Mouse (Mus musculus) heart, embryonic 12.5 days (tissue): Measurements from ENCODE around the gene Pxdc1. TPM values are rescaled to one million over a fixed set of nuclear protein-coding genes. Genes with fewer than 3 reads are reported as not detected.
A peak's percentile ranks its signal among the peaks of the same experiment; 100 is the strongest.

ENCODE experiments used
- ATAC-seq: fragments of 200-750 bp; cut with Nextera tagmentation; 2 replicates; pipeline ENCODE4 v1.8.0; 2017; ENCODE audit warnings: moderate TSS enrichment, moderate library complexity; ENCODE audit not compliant: insufficient number of reproducible peaks, low FRiP score
- H3K27ac ChIP-seq: fragments of 300-500 bp; sonication (generic); 2 replicates; pipeline ENCODE4 v1.5.1; 2016; ENCODE audit warnings: mild to moderate bottlenecking, moderate library complexity; ENCODE audit not compliant: poor library complexity, severe bottlenecking
- H3K27me3 ChIP-seq: fragments of 300-500 bp; sonication (generic); replicated peaks from 2 replicates; pipeline ENCODE4 v1.6.1; 2016; ENCODE audit warnings: mild to moderate bottlenecking, moderate library complexity
- H3K36me3 ChIP-seq: fragments of 300-500 bp; sonication (generic); 2 replicates; pipeline ENCODE4 v1.6.1; 2016; ENCODE audit warnings: mild to moderate bottlenecking, moderate library complexity
- H3K4me1 ChIP-seq: fragments of 300-500 bp; sonication (generic); replicated peaks from 2 replicates; pipeline ENCODE4 v1.6.1; 2016; ENCODE audit warnings: mild to moderate bottlenecking
- H3K4me2 ChIP-seq: fragments of 300-500 bp; sonication (generic); 2 replicates; pipeline ENCODE4 v1.6.1; 2016; ENCODE audit warnings: mild to moderate bottlenecking, moderate library complexity
- H3K4me3 ChIP-seq: fragments of 300-500 bp; sonication (generic); 2 replicates; pipeline ENCODE4 v1.5.1; 2016; ENCODE audit warnings: mild to moderate bottlenecking
- H3K9ac ChIP-seq: fragments of 300-500 bp; sonication (generic); 2 replicates; pipeline ENCODE4 v1.6.1; 2016; ENCODE audit warnings: mild to moderate bottlenecking, moderate library complexity
- H3K9me3 ChIP-seq: fragments of 300-500 bp; sonication (generic); replicated peaks from 2 replicates; pipeline ENCODE4 v1.6.1; 2016; ENCODE audit warnings: mild to moderate bottlenecking, moderate library complexity
- WGBS: fragments of 180-500 bp; shearing (Covaris S2); methylation state at CpG from one replicate; pipeline ENCODE4 v1.1.7; 2016; 5-methylcytosine and 5-hydroxymethylcytosine counted together
- polyA plus RNA-seq: library from polyadenylated mRNA; unstranded; fragments of >200 nt; fragmentation: Nextera tagmentation; extraction: Ambion mirVana; gene quantifications from 2 replicates; pipeline ENCODE4 v1.2.1, GENCODE M21; 2016

Pxdc1 gene
- polyA plus RNA-seq, 1 experiment from 2014 or later, result 23.8 TPM

GRCm38 (mm10) chr13:34673354-34673753 is 20.1 kb upstream of the Pxdc1 start:
- ATAC-seq, result no peak
- no peaks in the 10 kb centered on the region for H3K36me3 ChIP-seq

GRCm38 (mm10) chr13:34669919-34670865 is 16.9 kb upstream of the Pxdc1 start:
- 68% methylated on average over 16 of the region's 16 CpGs for WGBS
- H3K27me3 ChIP-seq, result no peaks in the 10 kb centered on the region
- H3K4me1 ChIP-seq, result no peaks in the 10 kb centered on the region
- H3K9ac ChIP-seq, result no peak overlapping the region
- no peak for ATAC-seq
- no peaks in the 10 kb centered on the region; the same call in 1 of the 2 replicates for H3K9me3 ChIP-seq
- H3K4me2 ChIP-seq, result no peak overlapping the region
- no peak overlapping the region for H3K27ac ChIP-seq
- no peaks in the 10 kb centered on the region for H3K36me3 ChIP-seq
- H3K4me3 ChIP-seq, result no peak overlapping the region

More at GRCm38 (mm10) chr13:34673354-34673753, 20.1 kb upstream of the Pxdc1 start:
- H3K4me2 ChIP-seq, result no peak overlapping the region
- H3K27me3 ChIP-seq, result no peaks in the 10 kb centered on the region
- no peak overlapping the region for H3K4me3 ChIP-seq
- no peaks in the 10 kb centered on the region; the same call in 1 of the 2 replicates for H3K9me3 ChIP-seq
- no peak overlapping the region for H3K27ac ChIP-seq
- H3K9ac ChIP-seq, result no peak overlapping the region
- 84% methylated on average over 5 of the region's 5 CpGs for WGBS
- H3K4me1 ChIP-seq, result peaks cover 6% of the 10 kb centered on the region; the same call in 1 of the 2 replicates

GRCm38 (mm10) chr13:34667197-34667596 is 13.9 kb upstream of the Pxdc1 start:
- no peak overlapping the region for H3K4me3 ChIP-seq
- no peak overlapping the region for H3K4me2 ChIP-seq
- H3K9me3 ChIP-seq, result no peaks in the 10 kb centered on the region; the same call in 1 of the 2 replicates
- H3K9ac ChIP-seq, result no peak overlapping the region
- no peaks in the 10 kb centered on the region for H3K4me1 ChIP-seq
- WGBS, result 74% methylated on average over 8 of the region's 8 CpGs
- ATAC-seq, result no peak
- no peaks in the 10 kb centered on the region for H3K36me3 ChIP-seq
- no peak overlapping the region for H3K27ac ChIP-seq
- H3K27me3 ChIP-seq, result no peaks in the 10 kb centered on the region

- no peak for ATAC-seq
- H3K4me2 ChIP-seq, result no peak overlapping the region
- 79% methylated on average over 4 of the region's 4 CpGs for WGBS
- no peaks in the 10 kb centered on the region for H3K36me3 ChIP-seq
- no peak overlapping the region for H3K9ac ChIP-seq
- no peaks in the 10 kb centered on the region for H3K4me1 ChIP-seq
- H3K27me3 ChIP-seq, result no peaks in the 10 kb centered on the region
- no peak overlapping the region for H3K4me3 ChIP-seq
- H3K9me3 ChIP-seq, result no peaks in the 10 kb centered on the region; the same call in 1 of the 2 replicates
- no peak overlapping the region for H3K27ac ChIP-seq
Measured at GRCm38 (mm10) chr13:34665074-34665473, 11.8 kb upstream of the Pxdc1 start.

- no peaks in the 10 kb centered on the region for H3K36me3 ChIP-seq
- H3K9ac ChIP-seq, result no peak overlapping the region
- H3K4me3 ChIP-seq, result no peak overlapping the region
- ATAC-seq, result no peak
- no peaks in the 10 kb centered on the region; the same call in 1 of the 2 replicates for H3K9me3 ChIP-seq
- no peak overlapping the region for H3K27ac ChIP-seq
- no peak overlapping the region for H3K4me2 ChIP-seq
- H3K4me1 ChIP-seq, result no peaks in the 10 kb centered on the region
- 78% methylated on average over 6 of the region's 6 CpGs for WGBS
- no peaks in the 10 kb centered on the region for H3K27me3 ChIP-seq
Measured at GRCm38 (mm10) chr13:34663762-34664161, 10.5 kb upstream of the Pxdc1 start.

GRCm38 (mm10) chr13:34659507-34659906 is 6.2 kb upstream of the Pxdc1 start:
- Histone ChIP-seq H3K36me3 (no peaks in the 10 kb centered on the region), H3K4me1 (no peaks in the 10 kb centered on the region), H3K4me2 (no peak overlapping the region), H3K27ac (no peak overlapping the region), H3K9me3 (no peaks in the 10 kb centered on the region), H3K27me3 (no peaks in the 10 kb centered on the region), H3K4me3 (no peak overlapping the region), H3K9ac (no peak overlapping the region)
- WGBS, result 38% methylated on average over 4 of the region's 4 CpGs
- ATAC-seq, result no peak

GRCm38 (mm10) chr13:34656351-34656750 is 3.1 kb upstream of the Pxdc1 start:
- WGBS, result 68% methylated on average over 5 of the region's 5 CpGs

GRCm38 (mm10) chr13:34652353-34653241 is 689 bp downstream of the Pxdc1 start:
- no peaks in the 10 kb centered on the region for H3K27me3 ChIP-seq
- no peaks in the 10 kb centered on the region for H3K36me3 ChIP-seq
- peak overlapping the region; percentile 85 for H3K4me2 ChIP-seq
- under 1% methylated on average over 104 of the region's 105 CpGs for WGBS
- peak overlapping the region; percentile 81 for H3K9ac ChIP-seq
- H3K4me3 ChIP-seq, result peak overlapping the region; percentile 78
- ATAC-seq, result peak; percentile 83
- peak overlapping the region; percentile 86 for H3K27ac ChIP-seq
- H3K4me1 ChIP-seq, result peaks cover 28% of the 10 kb centered on the region
- H3K9me3 ChIP-seq, result no peaks in the 10 kb centered on the region

More at GRCm38 (mm10) chr13:34656351-34656750, 3.1 kb upstream of the Pxdc1 start:
- no peaks in the 10 kb centered on the region for H3K27me3 ChIP-seq
- ATAC-seq, result no peak
- H3K4me1 ChIP-seq, result 0 out of 2 replicates have a peak, but pooled peaks cover 3% of the 10 kb centered on the region
- H3K9ac ChIP-seq, result no peak overlapping the region
- H3K4me3 ChIP-seq, result no peak overlapping the region
- H3K27ac ChIP-seq, result no peak overlapping the region
- H3K4me2 ChIP-seq, result no peak overlapping the region
- no peaks in the 10 kb centered on the region for H3K9me3 ChIP-seq
- H3K36me3 ChIP-seq, result no peaks in the 10 kb centered on the region

- peak overlapping the region; percentile 81 for H3K9ac ChIP-seq
- H3K36me3 ChIP-seq, result no peaks in the 10 kb centered on the region
- H3K4me1 ChIP-seq, result peaks cover 32% of the 10 kb centered on the region
- peak overlapping the region; percentile 85 for H3K4me2 ChIP-seq
- WGBS, result under 1% methylated on average over 35 of the region's 35 CpGs
- peak overlapping the region; percentile 78 for H3K4me3 ChIP-seq
- no peaks in the 10 kb centered on the region for H3K27me3 ChIP-seq
- H3K9me3 ChIP-seq, result no peaks in the 10 kb centered on the region
- H3K27ac ChIP-seq, result peak overlapping the region; percentile 86
- ATAC-seq, result no peak
Measured at GRCm38 (mm10) chr13:34652016-34652352, 1.3 kb downstream of the Pxdc1 start.

GRCm38 (mm10) chr13:34651474-34651991 is 1.8 kb downstream of the Pxdc1 start:
- ATAC-seq, result peak; percentile 52
- Histone ChIP-seq H3K27ac (peak overlapping the region; percentile 86), H3K9ac (peak overlapping the region; percentile 81), H3K4me2 (peak overlapping the region; percentile 85), H3K9me3 (no peaks in the 10 kb centered on the region), H3K4me3 (peak overlapping the region; percentile 78), H3K27me3 (no peaks in the 10 kb centered on the region), H3K36me3 (no peaks in the 10 kb centered on the region), H3K4me1 (peaks cover 37% of the 10 kb centered on the region)
- WGBS, result 1% methylated on average over 24 of the region's 24 CpGs
